Mouse (Mus musculus): Measurements from ENCODE around the gene Insig1. TPM values are rescaled to one million over a fixed set of nuclear protein-coding genes. Genes with fewer than 3 reads are reported as not detected.

Insig1 gene
- polyA plus RNA-seq, 1 experiment from 2014 or later, result 85.6 TPM

- H3K27ac ChIP-seq (ENCODE audit: low read depth, low read length), result no peak overlapping the region
- no peaks in the 10 kb centered on the region for H3K4me1 ChIP-seq (ENCODE audit: control insufficient read depth, insufficient read depth, low read length)
- no peaks in the 10 kb centered on the region for H3K9me3 ChIP-seq (replicated peaks; ENCODE audit: control insufficient read depth, low read length)
- H3K9ac ChIP-seq (ENCODE audit: low read length), result no peak overlapping the region
- WGBS, result under 1% methylated on average over 19 of the region's 19 CpGs
- ATAC-seq (no peak), DNase-seq (ENCODE audit: low spot score) (no peak)
- no peaks in the 10 kb centered on the region for H3K36me3 ChIP-seq (ENCODE audit: control insufficient read depth, insufficient read depth, low read length)
- peak overlapping the region; percentile 20; the same call in 1 of the 2 replicates for H3K4me2 ChIP-seq (ENCODE audit: low read length)
- peaks cover 68% of the 10 kb centered on the region for H3K27me3 ChIP-seq (replicated peaks; ENCODE audit: control insufficient read depth, insufficient read depth, low read length)
- no peak overlapping the region; the same call in 1 of the 2 replicates for H3K4me3 ChIP-seq (ENCODE audit: low read depth, low read length)
Observed at GRCm38 (mm10) chr5:28118531-28118925, 47.4 kb downstream of the Insig1 start.

GRCm38 (mm10) chr5:28119576-28119975, 48.4 kb downstream of the Insig1 start:
- DNase-seq (ENCODE audit: low spot score) (no peak), ATAC-seq (no peak)
- no peak overlapping the region for H3K27ac ChIP-seq (ENCODE audit: low read depth, low read length)
- H3K27me3 ChIP-seq (replicated peaks; ENCODE audit: control insufficient read depth, insufficient read depth, low read length), result peaks cover 79% of the 10 kb centered on the region
- no peaks in the 10 kb centered on the region for H3K36me3 ChIP-seq (ENCODE audit: control insufficient read depth, insufficient read depth, low read length)
- no peaks in the 10 kb centered on the region for H3K9me3 ChIP-seq (replicated peaks; ENCODE audit: control insufficient read depth, low read length)
- WGBS, result 22% methylated on average over 3 of the region's 3 CpGs
- no peak overlapping the region for H3K4me2 ChIP-seq (ENCODE audit: low read length)
- H3K4me1 ChIP-seq (ENCODE audit: control insufficient read depth, insufficient read depth, low read length), result no peaks in the 10 kb centered on the region
- H3K9ac ChIP-seq (ENCODE audit: low read length), result no peak overlapping the region
- no peak overlapping the region for H3K4me3 ChIP-seq (ENCODE audit: low read depth, low read length)

GRCm38 (mm10) chr5:28122491-28123454, 51.6 kb downstream of the Insig1 start:
- H3K36me3 ChIP-seq (ENCODE audit: control insufficient read depth, insufficient read depth, low read length), result no peaks in the 10 kb centered on the region
- H3K4me1 ChIP-seq (ENCODE audit: control insufficient read depth, insufficient read depth, low read length), result no peaks in the 10 kb centered on the region
- no peaks in the 10 kb centered on the region for H3K9me3 ChIP-seq (replicated peaks; ENCODE audit: control insufficient read depth, low read length)
- no peak overlapping the region for H3K27ac ChIP-seq (ENCODE audit: low read depth, low read length)
- 2% methylated on average over 27 of the region's 27 CpGs for WGBS
- H3K4me3 ChIP-seq (ENCODE audit: low read depth, low read length), result no peak overlapping the region
- ATAC-seq (peak; percentile 90), DNase-seq (ENCODE audit: low spot score) (peak; percentile 85)
- peaks cover 93% of the 10 kb centered on the region for H3K27me3 ChIP-seq (replicated peaks; ENCODE audit: control insufficient read depth, insufficient read depth, low read length)
- no peak overlapping the region for H3K4me2 ChIP-seq (ENCODE audit: low read length)
- no peak overlapping the region for H3K9ac ChIP-seq (ENCODE audit: low read length)

- DNase-seq (ENCODE audit: low spot score) (no peak), ATAC-seq (peak; percentile 30; the same call in 1 of the 2 replicates)
- Histone ChIP-seq H3K4me2 (ENCODE audit: low read length) (no peak overlapping the region), H3K4me3 (ENCODE audit: low read depth, low read length) (no peak overlapping the region), H3K4me1 (ENCODE audit: control insufficient read depth, insufficient read depth, low read length) (no peaks in the 10 kb centered on the region), H3K36me3 (ENCODE audit: control insufficient read depth, insufficient read depth, low read length) (no peaks in the 10 kb centered on the region), H3K27ac (ENCODE audit: low read depth, low read length) (no peak overlapping the region), H3K9me3 (replicated peaks; ENCODE audit: control insufficient read depth, low read length) (no peaks in the 10 kb centered on the region), H3K27me3 (replicated peaks; ENCODE audit: control insufficient read depth, insufficient read depth, low read length) (peaks cover 92% of the 10 kb centered on the region), H3K9ac (ENCODE audit: low read length) (no peak overlapping the region)
- WGBS, result 1% methylated on average over 11 of the region's 11 CpGs
Observed at GRCm38 (mm10) chr5:28123455-28123825, 52.3 kb downstream of the Insig1 start.

- H3K27me3 ChIP-seq (replicated peaks; ENCODE audit: control insufficient read depth, insufficient read depth, low read length), result peaks cover 84% of the 10 kb centered on the region
Observed at GRCm38 (mm10) chr5:28124321-28125230, 53.4 kb downstream of the Insig1 start.

More at GRCm38 (mm10) chr5:28124321-28125230, 53.4 kb downstream of the Insig1 start:
- no peak overlapping the region for H3K4me3 ChIP-seq (ENCODE audit: low read depth, low read length)
- H3K9me3 ChIP-seq (replicated peaks; ENCODE audit: control insufficient read depth, low read length), result no peaks in the 10 kb centered on the region
- ATAC-seq (peak; percentile 40), DNase-seq (ENCODE audit: low spot score) (peak; percentile 29)
- 4% methylated on average over 28 of the region's 28 CpGs for WGBS
- H3K4me1 ChIP-seq (ENCODE audit: control insufficient read depth, insufficient read depth, low read length), result no peaks in the 10 kb centered on the region
- H3K36me3 ChIP-seq (ENCODE audit: control insufficient read depth, insufficient read depth, low read length), result no peaks in the 10 kb centered on the region
- H3K27ac ChIP-seq (ENCODE audit: low read depth, low read length), result no peak overlapping the region
- no peak overlapping the region for H3K9ac ChIP-seq (ENCODE audit: low read length)
- peak overlapping the region; percentile 12; the same call in 1 of the 2 replicates for H3K4me2 ChIP-seq (ENCODE audit: low read length)

Other genes starting within 250 kb of the Insig1 start
- gene Htr5a, start 229.2 kb upstream of the Insig1 start, polyA plus RNA-seq (2014; fragmentation: Nextera tagmentation; extraction: Ambion mirVana), result 0.71 and 0.77 TPM in 2 replicates
- not detected in 2 replicates for gene En2, start 94.3 kb downstream of the Insig1 start, polyA plus RNA-seq (2014; fragmentation: Nextera tagmentation; extraction: Ambion mirVana)
- gene Cnpy1, start 174.4 kb downstream of the Insig1 start, polyA plus RNA-seq (2014; fragmentation: Nextera tagmentation; extraction: Ambion mirVana), result 1.1 TPM in 2 replicates
- 21.4 and 21.7 TPM in 2 replicates for gene Rbm33, start 245.8 kb downstream of the Insig1 start, polyA plus RNA-seq (2014; fragmentation: Nextera tagmentation; extraction: Ambion mirVana)